Mouse (Mus musculus) stomach, postnatal 0 days (tissue): ENCODE results near the gene Klf12.
A peak's percentile ranks its signal among the peaks of the same experiment; 100 is the strongest.

Source experiments
- CTCF ChIP-seq: IDR thresholded peaks from 2 replicates; pipeline ENCODE4 v1.5.1; 2016; ENCODE audit warnings: antibody characterized with exemption, low read depth, mild to moderate bottlenecking, moderate library complexity
- EP300 ChIP-seq: optimal IDR thresholded peaks from 2 replicates; pipeline ENCODE3; 2016; ENCODE audit warnings: antibody characterized with exemption

- TF ChIP-seq CTCF (0 out of 2 replicates have a peak, but pooled peaks have one; percentile 25), EP300 (no peak)
These were observed 398.9 kb downstream of the Klf12 start for GRCm38 (mm10) chr14:99885562-99885961.
